Mouse (Mus musculus) MEL (cell line): ENCODE measurements around the gene Shprh.

ENCODE experiments used
- ETS1 ChIP-seq: IDR thresholded peaks from 2 replicates; pipeline ENCODE4 v1.6.1; 2012; ENCODE audit warnings: low read depth, mild to moderate bottlenecking, inconsistent platforms, low read length, improper control_type of control experiment, moderate library complexity
- POLR2A ChIP-seq, 2 experiments: IDR thresholded peaks; 2 replicates each; pipeline ENCODE4 v1.6.1; 2011 to 2012; ENCODE audit warnings: low read length in 2 of 2, mild to moderate bottlenecking in 2 of 2, control low read depth in 1 of 2, improper control_type of control experiment in 1 of 2, low read depth in 1 of 2, moderate library complexity in 1 of 2; ENCODE audit not compliant: control insufficient read depth in 1 of 2, insufficient read depth in 1 of 2, poor library complexity in 1 of 2
- TAL1 ChIP-seq: IDR thresholded peaks from 2 replicates; pipeline ENCODE4 v1.6.1; 2012; ENCODE audit warnings: mild to moderate bottlenecking, inconsistent platforms, low read length, moderate library complexity, mixed read lengths

GRCm38 (mm10) chr10:11233208-11233607, 84.0 kb downstream of the Shprh start:
- TF ChIP-seq TAL1: no peak
- no peak for TF ChIP-seq POLR2A (IDR thresholded peaks at IDR 0.05; ENCODE audit: control insufficient read depth in 1 of 2, insufficient read depth in 1 of 2, low read depth in 1 of 2, low read length in 2 of 2, poor library complexity in 1 of 2)
- TF ChIP-seq ETS1: no peak
